In the genomic region with DNA sequence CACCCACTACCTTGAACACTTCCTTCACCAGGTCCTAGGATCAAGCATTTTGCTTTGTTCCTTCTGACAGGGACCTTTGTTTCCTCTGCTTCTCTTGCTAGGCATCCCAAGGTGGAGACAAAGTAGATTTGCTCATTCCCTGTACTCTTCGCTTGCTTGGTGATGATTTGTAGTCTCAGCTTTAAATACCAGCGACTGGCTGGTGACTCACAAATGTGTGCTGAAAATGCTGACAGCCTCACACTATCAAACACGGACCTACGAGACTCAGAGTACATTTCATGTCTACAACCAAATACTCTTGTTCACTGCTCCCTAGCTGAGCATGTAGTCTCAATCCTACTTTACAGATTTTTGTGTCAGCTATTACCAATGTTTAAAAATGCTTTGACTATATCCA, we compare ENCODE assay signal across 18 mouse cellular contexts.
"Had no signal": no experiment of that assay in that cellular context is flagged by ENCODE, and none has a peak within 500 bp of the region (broad histone marks: within the 10 kb centered on the region; RNA-seq: fewer than 3 reads in every experiment).

No protein-coding gene starts in this region.

- H3K4me2 ChIP-seq: limb, embryonic 15.5 days; liver, embryonic 13.5 days; lung, embryonic 15.5 days; midbrain, embryonic 12.5 days; neural tube, embryonic 13.5 days had no signal

- H3K27me3 ChIP-seq: limb, embryonic 15.5 days; liver, embryonic 13.5 days; lung, embryonic 15.5 days; megakaryocyte, embryonic 14.5 days; midbrain, embryonic 12.5 days; neural tube, embryonic 13.5 days had no signal

- H3K9me3 ChIP-seq: limb, embryonic 15.5 days; liver, embryonic 13.5 days; lung, embryonic 15.5 days; megakaryocyte, embryonic 14.5 days; midbrain, embryonic 12.5 days; neural tube, embryonic 13.5 days had no signal

- H3K4me1 ChIP-seq: liver, embryonic 13.5 days; lung, embryonic 15.5 days; midbrain, embryonic 12.5 days; neural tube, embryonic 13.5 days had no signal

- H3K4me3 ChIP-seq: limb, embryonic 15.5 days; liver, embryonic 13.5 days; lung, embryonic 15.5 days; megakaryocyte, embryonic 14.5 days; midbrain, embryonic 12.5 days; neural tube, embryonic 13.5 days had no signal

- ATAC-seq: liver, postnatal 0 days; midbrain, embryonic 16.5 days had no signal

- H3K9ac ChIP-seq: limb, embryonic 15.5 days; liver, embryonic 13.5 days; liver, postnatal 0 days; lung, embryonic 15.5 days; midbrain, embryonic 12.5 days; neural tube, embryonic 13.5 days had no signal

- H3K36me3 ChIP-seq: limb, embryonic 15.5 days; liver, embryonic 13.5 days; lung, embryonic 15.5 days; midbrain, embryonic 12.5 days had no signal

- H3K27ac ChIP-seq: kidney, postnatal 0 days; limb, embryonic 15.5 days; liver, embryonic 13.5 days; lung, embryonic 15.5 days; macrophage; midbrain, embryonic 12.5 days; neural tube, embryonic 13.5 days; stomach, postnatal 0 days had no signal

- DNase-seq: kidney, adult 11 months; kidney, adult 9 months; kidney, postnatal 36 days; layer of hippocampus, adult 9-11 months; layer of hippocampus, postnatal 36 days; liver, embryonic 13.5 days; liver, postnatal 0 days; lung, postnatal 14 days; thymus, postnatal 14 days had no signal
